Mouse (Mus musculus) left cerebral cortex, postnatal 4 days (tissue): ENCODE measurements around the gene Lrrc47. TPM values are rescaled to one million over a fixed set of nuclear protein-coding genes. Genes with fewer than 3 reads are reported as not detected.

Experiments used
- total RNA-seq, 2 experiments: library from RNA; stranded (reverse); gene quantifications; 2 replicates each; pipeline ENCODE4 v1.2.3; 2021

Gene Lrrc47
- total RNA-seq, 2 experiments from 2014 or later: 54.2 to 59.9 TPM

Other genes with a start within 250 kb of the Lrrc47 start
- gene A430005L14Rik, start 54.5 kb upstream of the Lrrc47 start, total RNA-seq: 10 to 100 TPM; 17.2 to 19.2 TPM
- 10 to 100 TPM; 15.1 to 17.0 TPM for gene Dffb, start 36.6 kb upstream of the Lrrc47 start, total RNA-seq
- gene Cep104, start 36.5 kb upstream of the Lrrc47 start, total RNA-seq: 10 to 100 TPM; 22.5 to 23.1 TPM
- gene Smim1, start 14.5 kb downstream of the Lrrc47 start, total RNA-seq: 1 to 10 TPM; 2.0 to 2.1 TPM
- under 1 TPM; 0.22 to 0.30 TPM for gene Ccdc27, start 30.9 kb downstream of the Lrrc47 start, total RNA-seq
- 1 to 10 TPM; 3.7 to 4.3 TPM for gene Trp73, start 128.5 kb downstream of the Lrrc47 start, total RNA-seq
- 10 to 100 TPM; 27.0 to 30.4 TPM for gene Wrap73, start 130.6 kb downstream of the Lrrc47 start, total RNA-seq
- gene Tprgl, start 148.9 kb downstream of the Lrrc47 start, total RNA-seq: 100 to 1,000 TPM; 119 to 121 TPM
- gene Megf6, start 159.0 kb downstream of the Lrrc47 start, total RNA-seq: 10 to 100 TPM; 10.4 to 13.7 TPM